Mouse (Mus musculus) bone marrow, adult 2 months (tissue): ENCODE measurements around the gene Otulin.

Source experiments
- CTCF ChIP-seq: fragments of 200-500 bp; IDR thresholded peaks from 2 replicates; pipeline ENCODE4 v1.5.1; 2011; ENCODE audit warnings: low read length, control low read depth; ENCODE audit not compliant: control insufficient read depth, insufficient read depth
- POLR2A ChIP-seq: fragments of 200-500 bp; IDR thresholded peaks from 2 replicates; pipeline ENCODE4 v1.6.1; 2011; ENCODE audit warnings: low read depth, mild to moderate bottlenecking, control low read depth, low read length, borderline replicate concordance; ENCODE audit not compliant: control insufficient read depth

DNA sequence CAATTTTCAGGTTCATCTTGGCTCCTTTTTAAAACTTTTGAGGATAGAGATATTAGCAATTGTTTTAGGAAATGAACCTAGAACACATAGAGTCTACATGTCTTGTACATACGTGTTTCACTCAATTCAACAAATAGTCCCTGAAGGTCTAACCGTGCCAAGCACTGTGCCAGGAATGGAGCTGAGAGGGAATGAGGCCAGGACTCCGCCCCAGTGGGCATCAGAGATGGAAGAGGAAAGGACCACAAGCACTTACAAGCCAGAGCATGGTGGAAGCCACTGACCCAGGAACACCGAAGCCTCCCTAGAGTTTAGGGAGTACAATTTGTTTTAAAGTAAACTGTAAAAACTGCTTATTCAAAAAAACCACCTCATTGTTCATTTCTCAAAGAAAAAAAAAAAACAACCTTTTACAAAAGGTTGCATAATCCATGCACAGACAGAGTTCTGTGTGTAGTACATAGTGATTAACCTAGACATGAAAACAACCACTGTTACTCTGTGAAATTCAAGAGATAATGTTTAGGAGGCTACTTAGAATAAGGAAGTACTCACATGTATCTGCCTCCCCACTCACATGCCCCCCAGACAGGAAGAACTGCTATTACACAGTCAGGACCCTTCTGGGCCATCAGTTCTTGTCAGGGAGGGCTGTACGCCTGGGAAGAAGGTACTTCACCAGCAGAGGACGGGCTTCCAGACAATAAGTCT lies 9.9 kb downstream of the Otulin start:
- TF ChIP-seq CTCF: no peak
- TF ChIP-seq POLR2A: no peak
